33 mouse cellular contexts compared by ENCODE assay signal in the genomic region with DNA sequence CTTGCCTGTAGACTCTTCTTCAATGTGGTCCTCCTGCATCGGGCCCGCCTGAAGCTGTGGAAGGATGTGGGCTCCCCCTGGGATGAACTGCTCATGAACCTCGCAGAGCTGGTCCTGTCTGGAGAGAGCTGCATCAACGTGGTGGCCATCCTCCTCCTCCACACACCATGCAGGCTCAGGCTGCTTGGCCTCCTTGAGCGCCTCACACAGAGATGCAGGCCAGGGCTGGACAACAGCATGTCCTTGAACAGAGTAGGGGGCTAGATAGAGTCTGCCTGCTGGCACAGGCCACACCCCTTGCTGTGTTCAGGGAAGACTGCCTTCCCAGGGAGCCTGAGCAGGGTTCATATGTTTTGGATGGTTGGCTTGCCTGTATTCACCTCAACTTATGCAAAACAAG. TPM values are rescaled to one million over a fixed set of nuclear protein-coding genes. Genes with fewer than 3 reads are reported as not detected.
"Had no signal": no experiment of that assay in that cellular context is flagged by ENCODE, and none has a peak within 500 bp of the region (broad histone marks: within the 10 kb centered on the region; RNA-seq: fewer than 3 reads in every experiment).

No protein-coding gene starts in this region.

- H3K27me3 ChIP-seq: hindbrain, embryonic 12.5 days; hindbrain, embryonic 13.5 days; hindbrain, embryonic 15.5 days; intestine, embryonic 15.5 days; kidney, embryonic 15.5 days had no signal

- H3K27ac ChIP-seq: heart, embryonic 10.5 days; heart, embryonic 13.5 days; heart, embryonic 15.5 days; hindbrain, embryonic 12.5 days; hindbrain, embryonic 13.5 days; hindbrain, embryonic 14.5 days; hindbrain, embryonic 15.5 days; intestine, embryonic 15.5 days; kidney, embryonic 15.5 days; kidney, postnatal 0 days; layer of hippocampus, adult 2 months; left cerebral cortex, adult 2 months had no signal

- H3K36me3 ChIP-seq: heart, embryonic 12.5 days; heart, embryonic 15.5 days; hindbrain, embryonic 15.5 days; intestine, embryonic 15.5 days had no signal

- H3K4me2 ChIP-seq: heart, embryonic 11.5 days; heart, embryonic 12.5 days; heart, embryonic 13.5 days; heart, embryonic 15.5 days; hindbrain, embryonic 12.5 days; hindbrain, embryonic 13.5 days; hindbrain, embryonic 14.5 days; hindbrain, embryonic 15.5 days; intestine, embryonic 15.5 days; kidney, embryonic 15.5 days had no signal

- ATAC-seq: hindbrain, embryonic 16.5 days; inflammation-experienced regulatory T-cells, adult 6 months; intestine, embryonic 15.5 days; intestine, embryonic 16.5 days; intestine, postnatal 0 days had no signal

- DNase-seq: heart, postnatal 10 days; heart, postnatal 36 days; heart, postnatal 4 days; kidney, adult 11 months; kidney, adult 18-20 months; kidney, adult 2 months; kidney, adult 8-10 months; kidney, adult 9 months; kidney, postnatal 10 days; kidney, postnatal 14 days; kidney, postnatal 36 days; kidney, postnatal 4 days; layer of hippocampus, adult 9-11 months; layer of hippocampus, postnatal 36 days had no signal

- H3K4me3 ChIP-seq: heart, embryonic 10.5 days; heart, embryonic 12.5 days; heart, embryonic 13.5 days; heart, embryonic 15.5 days; hindbrain, embryonic 12.5 days; hindbrain, embryonic 13.5 days; hindbrain, embryonic 15.5 days; intestine, embryonic 15.5 days; kidney, embryonic 15.5 days; layer of hippocampus, adult 2 months; left cerebral cortex, adult 2 months had no signal

- H3K9ac ChIP-seq: heart, embryonic 12.5 days; heart, embryonic 13.5 days; heart, embryonic 15.5 days; hindbrain, embryonic 12.5 days; hindbrain, embryonic 13.5 days; hindbrain, embryonic 14.5 days; hindbrain, embryonic 15.5 days; intestine, embryonic 15.5 days; kidney, embryonic 15.5 days had no signal

- H3K9me3 ChIP-seq: heart, embryonic 10.5 days; heart, embryonic 13.5 days; heart, embryonic 15.5 days; hindbrain, embryonic 12.5 days; hindbrain, embryonic 13.5 days; hindbrain, embryonic 15.5 days; intestine, embryonic 15.5 days; kidney, embryonic 15.5 days had no signal

RNA-seq across cellular contexts. Expression of gene Gper1, which starts 8.0 kb away (rescaled TPM):
- total RNA-seq: hematopoietic stem cell, adult 5-6 weeks had no signal
- polyA plus RNA-seq: inflammation-experienced regulatory T-cells, adult 6 months had no signal

RNA-seq across cellular contexts. Expression of gene C130050O18Rik, which starts 9.9 kb away (rescaled TPM):
- polyA plus RNA-seq: inflammation-experienced regulatory T-cells, adult 6 months had no signal
